Mouse (Mus musculus) liver, embryonic 14.5 days (tissue): ENCODE data around the gene 1700018G05Rik.
"Not testable (repeated sequence)": the region's sequence is repeated elsewhere in the genome, so short reads cannot be mapped to it uniquely, and the experiment has no call there.

Experiments
- CTCF ChIP-seq: IDR thresholded peaks from 2 replicates; pipeline ENCODE4 v1.5.1; 2016; ENCODE audit warnings: antibody characterized with exemption, low read depth, control low read depth
- EP300 ChIP-seq: IDR thresholded peaks from 2 replicates; pipeline ENCODE4 v1.6.1; 2016; ENCODE audit warnings: antibody characterized with exemption, low read depth

GRCm38 (mm10) chrX:102914823-102915222, 13.3 kb upstream of the 1700018G05Rik start:
- TF ChIP-seq CTCF, EP300: not testable (repeated sequence)
